Mouse (Mus musculus): ENCODE measurements around the gene Timm8a2. TPM values are rescaled to one million over a fixed set of nuclear protein-coding genes. Genes with fewer than 3 reads are reported as not detected.

The Timm8a2 gene
- total and polyA plus RNA-seq, 3 experiments: not detected

DNA sequence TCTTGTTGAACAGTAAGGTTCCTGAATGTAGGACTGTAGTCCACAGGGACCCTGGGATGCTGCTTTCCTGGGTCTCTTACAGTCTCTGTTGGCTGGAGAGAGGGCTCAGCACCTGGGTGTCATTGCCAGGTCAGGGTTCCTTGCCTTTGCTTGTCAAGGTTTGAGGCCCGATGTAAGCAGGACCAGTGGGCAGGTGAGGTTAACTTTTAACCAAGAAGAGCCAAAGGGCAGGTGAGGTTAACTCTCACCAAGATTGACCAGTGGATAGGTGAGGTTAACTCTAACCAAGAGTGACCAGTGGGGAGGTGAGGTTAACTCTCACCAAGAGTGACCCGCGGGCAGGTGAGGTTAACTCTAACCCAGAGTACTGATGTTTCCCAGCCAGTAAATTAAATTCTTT, 45.1 kb upstream of the Timm8a2 start:
- Histone ChIP-seq H3K4me2 (ENCODE audit: insufficient read depth, low read depth, poor library complexity, severe bottlenecking) (no peak overlapping the region), H3K9me3 (replicated peaks; ENCODE audit: low read length) (no peaks in the 10 kb centered on the region), H3K27ac (ENCODE audit: insufficient read depth, low read depth) (no peak overlapping the region), H3K9ac (ENCODE audit: insufficient read depth, low read depth) (no peak overlapping the region), H3K36me3 (replicated peaks in 1 of 2; ENCODE audit: control insufficient read depth in 1 of 2, insufficient read depth in 1 of 2, low read length in 1 of 2) (peaks cover 3 to 58% of the 10 kb centered on the region in 2 experiments), H3K27me3 (replicated peaks) (no peaks in the 10 kb centered on the region), H3K4me3 (replicated peaks in 1 of 3; ENCODE audit: low read depth in 2 of 3, low read length in 2 of 3, poor library complexity in 1 of 3) (no peak overlapping the region), H3K79me2 (replicated peaks; ENCODE audit: control insufficient read depth, extremely low read depth, insufficient read depth, poor library complexity, severe bottlenecking) (no peaks in the 10 kb centered on the region), H3K4me1 (ENCODE audit: control insufficient read depth in 1 of 2, insufficient read depth in 2 of 2) (peaks cover 5 to 52% of the 10 kb centered on the region in 2 experiments)
- DNase-seq (ENCODE audit: extremely low read depth): no peak
- TF ChIP-seq ZKSCAN1 (IDR thresholded peaks at IDR 0.05; ENCODE audit: borderline replicate concordance, low read depth, low read length) (no peak), E2F4 (IDR thresholded peaks at IDR 0.05; ENCODE audit: insufficient replicate concordance, low read depth, low read length) (no peak), MAZ (IDR thresholded peaks at IDR 0.05; ENCODE audit: low read depth, low read length) (no peak), MAFK (IDR thresholded peaks at IDR 0.05; ENCODE audit: insufficient replicate concordance, low read length) (no peak)
- dilution Hi-C loops (cut with MboI; ENCODE audit: extremely low pct_ligation_motif_present, extremely low pct_unique_long_range_greater_than_20kb, low sequenced_read_pairs) (no loop called here), in situ Hi-C loops (cut with MboI; ENCODE audit: low pct_ligation_motif_present, low pct_unique_long_range_greater_than_20kb, low sequenced_read_pairs) (no loop called here)

GRCm38 (mm10) chr14:121989869-121990268, 44.6 kb upstream of the Timm8a2 start:
- peaks cover 5 to 59% of the 10 kb centered on the region in 2 experiments for H3K36me3 ChIP-seq (replicated peaks in 1 of 2; ENCODE audit: control insufficient read depth in 1 of 2, insufficient read depth in 1 of 2, low read length in 1 of 2)
- no peaks in the 10 kb centered on the region for H3K9me3 ChIP-seq (replicated peaks; ENCODE audit: low read length)
- in situ Hi-C loops (cut with MboI; ENCODE audit: low pct_ligation_motif_present, low pct_unique_long_range_greater_than_20kb, low sequenced_read_pairs) (no loop called here), dilution Hi-C loops (cut with MboI; ENCODE audit: extremely low pct_ligation_motif_present, extremely low pct_unique_long_range_greater_than_20kb, low sequenced_read_pairs) (no loop called here)
- no peak overlapping the region for H3K4me2 ChIP-seq (ENCODE audit: insufficient read depth, low read depth, poor library complexity, severe bottlenecking)
- H3K4me1 ChIP-seq (ENCODE audit: control insufficient read depth in 1 of 2, insufficient read depth in 2 of 2): peaks cover 3 to 50% of the 10 kb centered on the region in 2 experiments
- TF ChIP-seq RCOR1 (conservative IDR thresholded peaks at IDR 0.05; ENCODE audit: low read depth, low read length) (no peak), POLR2A (IDR thresholded peaks at IDR 0.05; ENCODE audit: low read depth, low read length) (no peak), CHD2 (IDR thresholded peaks at IDR 0.05; ENCODE audit: low read length) (no peak)
- DNase-seq (ENCODE audit: extremely low read depth): no peak
- H3K27me3 ChIP-seq (replicated peaks): no peaks in the 10 kb centered on the region
- H3K4me3 ChIP-seq (replicated peaks in 1 of 3; ENCODE audit: low read depth in 2 of 3, low read length in 2 of 3, poor library complexity in 1 of 3): no peak overlapping the region
- H3K9ac ChIP-seq (ENCODE audit: insufficient read depth, low read depth): no peak overlapping the region
- no peaks in the 10 kb centered on the region for H3K79me2 ChIP-seq (replicated peaks; ENCODE audit: control insufficient read depth, extremely low read depth, insufficient read depth, poor library complexity, severe bottlenecking)
- no peak overlapping the region for H3K27ac ChIP-seq (ENCODE audit: insufficient read depth, low read depth)

DNA sequence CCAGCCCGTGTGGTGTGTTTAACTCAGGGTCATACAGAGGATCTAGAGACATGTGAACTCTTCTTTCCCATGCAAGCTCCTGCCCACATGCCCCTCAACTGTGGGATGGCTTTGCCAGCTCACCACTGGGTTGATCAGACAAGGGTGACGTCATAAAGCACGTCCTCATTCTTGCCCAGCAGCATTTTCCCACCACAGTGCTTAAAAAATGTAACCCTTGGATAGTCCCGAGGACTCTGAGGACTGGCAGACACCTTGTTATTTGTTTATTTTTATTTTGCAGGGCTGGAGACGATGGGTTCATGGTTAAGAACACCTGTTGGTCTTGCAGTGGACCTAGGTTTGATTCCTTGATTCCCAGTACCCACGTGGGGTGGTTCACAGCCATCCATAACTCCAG, 43.6 kb upstream of the Timm8a2 start:
- no peaks in the 10 kb centered on the region for H3K9me3 ChIP-seq (replicated peaks; ENCODE audit: low read length)
- H3K27ac ChIP-seq (ENCODE audit: insufficient read depth, low read depth): no peak overlapping the region
- H3K4me2 ChIP-seq (ENCODE audit: insufficient read depth, low read depth, poor library complexity, severe bottlenecking): no peak overlapping the region
- H3K4me3 ChIP-seq (replicated peaks in 1 of 3; ENCODE audit: low read depth in 2 of 3, low read length in 2 of 3, poor library complexity in 1 of 3): no peak overlapping the region
- peaks cover 11 to 69% of the 10 kb centered on the region in 2 experiments for H3K36me3 ChIP-seq (replicated peaks in 1 of 2; ENCODE audit: control insufficient read depth in 1 of 2, insufficient read depth in 1 of 2, low read length in 1 of 2)
- no peaks in the 10 kb centered on the region for H3K27me3 ChIP-seq (replicated peaks)
- in situ Hi-C loops (cut with MboI; ENCODE audit: low pct_ligation_motif_present, low pct_unique_long_range_greater_than_20kb, low sequenced_read_pairs) (no loop called here), dilution Hi-C loops (cut with MboI; ENCODE audit: extremely low pct_ligation_motif_present, extremely low pct_unique_long_range_greater_than_20kb, low sequenced_read_pairs) (no loop called here)
- TF ChIP-seq EP300 (IDR thresholded peaks at IDR 0.05; ENCODE audit: low read length) (no peak), ETS1 (conservative IDR thresholded peaks at IDR 0.05; ENCODE audit: low read depth, low read length) (no peak), KAT2A (IDR thresholded peaks at IDR 0.05; ENCODE audit: insufficient replicate concordance, low read length) (no peak), MAFK (IDR thresholded peaks at IDR 0.05; ENCODE audit: insufficient replicate concordance, low read length) (no peak), ZNF384 (IDR thresholded peaks at IDR 0.05; ENCODE audit: low read depth, low read length) (no peak), JUN (IDR thresholded peaks at IDR 0.05; ENCODE audit: insufficient read depth, low read depth, low read length) (no peak), GABPA (IDR thresholded peaks at IDR 0.05; ENCODE audit: insufficient replicate concordance, low read depth, low read length) (no peak), TCF12 (IDR thresholded peaks at IDR 0.05; ENCODE audit: low read depth, low read length) (no peak), TBP (conservative IDR thresholded peaks at IDR 0.05; ENCODE audit: low read depth, low read length) (no peak)
- no peak overlapping the region for H3K9ac ChIP-seq (ENCODE audit: insufficient read depth, low read depth)
- H3K4me1 ChIP-seq (ENCODE audit: control insufficient read depth in 1 of 2, insufficient read depth in 2 of 2): peaks cover 3 to 51% of the 10 kb centered on the region in 2 experiments; a peak in 3 of 4 replicates
- H3K79me2 ChIP-seq (replicated peaks; ENCODE audit: control insufficient read depth, extremely low read depth, insufficient read depth, poor library complexity, severe bottlenecking): no peaks in the 10 kb centered on the region
- DNase-seq (ENCODE audit: extremely low read depth): no peak
